Mouse (Mus musculus) lung, adult 2 months (tissue): ENCODE measurements around the gene Cxadr. TPM values are rescaled to one million over a fixed set of nuclear protein-coding genes. Genes with fewer than 3 reads are reported as not detected.
A peak's percentile ranks its signal among the peaks of the same experiment; 100 is the strongest.
"Not testable (repeated sequence)": the region's sequence is repeated elsewhere in the genome, so short reads cannot be mapped to it uniquely, and the experiment has no call there.

Experiments used
- DNase-seq: peaks from one replicate; pipeline ENCODE4 v3.0.0; 2022
- H3K4me1 ChIP-seq: fragments of 200-500 bp; 2 replicates; pipeline ENCODE4 v1.6.1; 2011; ENCODE audit warnings: low read length; ENCODE audit not compliant: control insufficient read depth, insufficient read depth
- H3K4me3 ChIP-seq: fragments of 200-500 bp; replicated peaks from 2 replicates; pipeline ENCODE3; 2011; ENCODE audit warnings: low read depth, mild to moderate bottlenecking, control low read depth, low read length; ENCODE audit errors: extremely low read depth
- CTCF ChIP-seq: fragments of 200-500 bp; IDR thresholded peaks from 2 replicates; pipeline ENCODE4 v1.5.1; 2011; ENCODE audit warnings: mild to moderate bottlenecking, low read length, control low read depth; ENCODE audit not compliant: insufficient read depth
- POLR2A ChIP-seq: fragments of 200-500 bp; IDR thresholded peaks from 2 replicates; pipeline ENCODE4 v1.6.1; 2011; ENCODE audit warnings: low read depth, mild to moderate bottlenecking, control low read depth, low read length, borderline replicate concordance; ENCODE audit errors: extremely low read depth
- WGBS: fragments of 180-500 bp; shearing (Covaris S2); methylation state at CpG from one replicate; pipeline ENCODE4 v1.1.7; 2018; 5-methylcytosine and 5-hydroxymethylcytosine counted together
- polyA plus RNA-seq: library from polyadenylated mRNA; depleted of rRNA; stranded (reverse); fragments of >200 nt; gene quantifications from 2 replicates; pipeline ENCODE4 v1.2.3, GENCODE M21; 2012

Gene Cxadr
- polyA plus RNA-seq, 1 experiment: 37.1 TPM

DNA sequence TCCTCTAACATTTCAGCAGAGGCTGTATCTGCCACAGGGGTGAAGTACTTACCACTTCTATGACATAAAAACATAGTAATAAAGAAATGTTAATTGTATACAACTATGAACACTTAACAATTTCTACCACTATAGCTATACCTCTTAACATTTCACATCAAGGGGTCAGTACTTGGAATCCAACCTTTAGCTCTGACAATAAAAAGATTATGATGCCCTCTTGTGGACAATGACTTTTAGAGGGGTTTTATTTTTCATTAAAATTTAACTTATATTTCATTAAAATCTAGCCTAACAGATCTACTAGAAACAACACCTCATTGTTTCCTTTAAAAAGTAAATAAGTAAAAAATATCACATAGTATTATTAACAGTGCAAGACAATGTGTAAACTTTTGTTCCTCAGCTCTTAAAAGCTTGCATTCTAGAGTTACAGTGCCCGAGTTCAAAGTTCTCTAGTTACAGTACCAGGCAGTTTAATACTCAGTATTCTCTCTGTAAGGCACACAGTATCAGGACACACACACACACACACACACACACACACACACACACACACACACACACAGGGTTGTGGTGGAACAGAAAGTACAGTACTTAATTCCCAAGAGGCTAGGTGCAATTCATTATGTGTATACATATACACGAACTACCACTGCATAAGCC lies 45.5 kb downstream of the Cxadr start:
- H3K4me1 ChIP-seq: peaks cover 3% of the 10 kb centered on the region; the same call in 1 of the 2 replicates
- DNase-seq: no peak
- TF ChIP-seq CTCF: no peak
- TF ChIP-seq POLR2A: no peak
- 78% methylated on average over 2 of the region's 2 CpGs for WGBS
- no peak overlapping the region for H3K4me3 ChIP-seq

DNA sequence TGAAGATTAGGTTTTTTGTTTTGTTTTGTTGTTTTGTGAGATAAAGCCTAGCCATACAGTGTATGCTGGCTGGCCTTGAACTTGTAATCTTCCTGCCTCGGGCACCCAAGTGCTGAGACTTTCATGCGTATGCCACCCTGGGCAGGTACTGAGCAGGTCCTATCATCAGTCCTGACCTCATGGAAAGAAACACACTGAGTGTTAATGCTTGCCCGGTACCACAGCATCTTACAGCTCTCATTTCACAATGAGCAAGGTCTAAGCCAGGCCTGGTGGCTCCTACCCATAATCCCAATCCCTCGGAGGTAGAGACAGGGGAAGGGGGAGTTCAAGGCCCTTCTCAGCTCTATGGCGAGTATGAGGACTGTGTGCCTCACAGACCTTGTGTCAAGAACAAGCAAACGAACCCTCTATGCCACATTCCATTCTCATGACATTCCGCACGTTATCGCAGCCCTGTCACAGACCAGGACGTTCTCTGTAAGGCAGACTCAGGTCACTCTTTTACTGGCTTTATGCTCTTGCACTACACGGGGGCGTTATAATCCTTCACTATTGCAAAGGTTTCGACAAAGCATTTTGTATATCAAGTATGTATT lies 46.1 kb downstream of the Cxadr start:
- TF ChIP-seq CTCF: no peak
- TF ChIP-seq POLR2A: no peak
- H3K4me3 ChIP-seq: no peak overlapping the region
- WGBS: 63% methylated on average over 13 of the region's 13 CpGs
- no peak for DNase-seq
- H3K4me1 ChIP-seq: peaks cover 3% of the 10 kb centered on the region; the same call in 1 of the 2 replicates

DNA sequence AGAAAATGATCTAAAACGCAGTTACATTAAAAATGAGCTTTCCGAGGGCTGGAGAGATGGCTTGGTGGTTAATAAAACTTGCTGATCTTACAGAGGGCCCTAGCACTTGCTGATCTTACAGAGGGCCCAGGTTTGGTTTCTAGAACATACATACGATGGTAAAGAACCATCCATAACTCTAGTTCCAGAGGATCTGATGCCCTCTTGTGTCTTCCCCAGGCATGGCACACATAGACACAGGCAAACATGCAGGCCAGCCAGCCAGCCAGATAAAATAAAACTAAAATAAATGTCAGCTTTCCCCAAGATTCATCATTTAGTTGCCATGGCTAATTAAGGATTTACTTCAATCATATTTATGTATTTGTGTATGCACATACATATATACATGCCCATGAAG lies 56.5 kb downstream of the Cxadr start:
- TF ChIP-seq POLR2A (no peak), CTCF (0 out of 2 replicates have a peak, but pooled peaks have one; percentile 13)
- DNase-seq: no peak
- H3K4me3 ChIP-seq: no peak overlapping the region
- WGBS: 93% methylated on average over 3 of the region's 3 CpGs
- no peaks in the 10 kb centered on the region; the same call in none of the 2 replicates for H3K4me1 ChIP-seq

DNA sequence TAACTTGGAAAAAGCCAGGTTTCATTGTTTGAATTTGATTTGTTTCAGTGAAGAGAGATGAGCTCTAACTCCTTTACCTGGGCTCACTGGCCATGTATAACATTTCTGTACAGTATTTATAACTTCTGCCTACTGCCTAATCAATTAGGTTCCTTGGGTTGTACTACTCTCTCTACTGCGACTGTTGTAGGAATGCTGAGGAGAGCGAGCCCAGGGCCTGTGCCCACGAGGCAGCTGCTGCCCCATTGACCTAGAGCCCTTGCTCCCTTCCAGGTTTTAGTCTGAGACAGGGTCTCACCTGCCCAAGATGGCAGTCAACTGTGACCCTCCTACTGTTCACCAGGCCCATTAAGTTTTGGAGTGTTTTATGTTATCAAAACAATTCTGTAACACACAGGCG lies 60.2 kb downstream of the Cxadr start:
- no peak for DNase-seq
- Histone ChIP-seq H3K4me3 (no peak overlapping the region), H3K4me1 (no peaks in the 10 kb centered on the region; the same call in none of the 2 replicates)
- 80% methylated on average over 4 of the region's 4 CpGs for WGBS
- TF ChIP-seq CTCF (no peak), POLR2A (no peak)

DNA sequence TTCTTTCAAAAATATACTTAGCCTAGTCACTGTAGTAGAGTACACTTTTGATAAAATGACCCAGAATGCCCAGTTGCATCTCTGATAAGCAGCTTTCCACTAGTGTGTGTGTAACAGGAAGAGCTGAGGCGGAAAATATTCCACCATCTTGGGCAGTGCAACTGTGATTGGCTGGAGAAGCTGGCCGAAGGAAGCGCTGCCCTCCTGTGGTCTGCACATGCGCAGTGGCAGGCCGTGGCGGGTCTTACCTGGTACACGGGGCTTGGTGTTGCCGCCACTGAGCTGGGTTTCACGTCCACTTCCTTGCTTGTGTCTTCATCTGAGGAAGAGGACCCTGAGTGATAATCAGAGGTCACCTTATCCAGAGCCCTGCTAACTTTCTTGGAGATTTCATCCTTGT lies 63.3 kb downstream of the Cxadr start:
- not testable (repeated sequence) for DNase-seq, H3K4me3 ChIP-seq, H3K4me1 ChIP-seq
- WGBS: 90% methylated on average over 9 of the region's 9 CpGs

DNA sequence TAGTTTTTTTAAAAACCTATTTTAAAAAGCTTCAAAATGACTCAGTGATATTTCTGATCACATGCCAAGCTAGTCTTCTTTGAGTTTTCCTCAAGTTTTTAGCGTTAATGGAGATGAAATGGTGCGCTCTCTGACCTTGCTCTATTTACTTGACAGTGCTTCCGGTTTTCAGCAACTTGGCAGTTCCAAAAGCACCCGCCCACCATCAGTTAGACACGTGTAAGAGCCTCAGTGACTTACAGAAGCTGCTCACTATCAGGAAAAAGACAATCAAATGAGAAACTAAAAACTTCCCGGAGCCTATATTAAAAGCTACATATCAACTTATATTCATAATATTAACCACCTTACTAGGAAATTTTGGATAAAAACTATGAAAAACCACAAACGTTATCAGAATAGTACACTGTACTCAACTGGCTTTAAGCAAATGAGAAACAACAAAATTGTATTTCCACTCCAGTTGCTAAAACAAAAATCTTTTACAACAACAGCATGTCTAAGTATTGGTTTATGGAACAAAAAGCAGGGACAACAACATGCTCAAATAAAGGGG lies 70.3 kb downstream of the Cxadr start:
- Histone ChIP-seq H3K4me3 (no peak overlapping the region), H3K4me1 (peaks cover 16% of the 10 kb centered on the region)
- no peak for TF ChIP-seq CTCF
- no peak for TF ChIP-seq POLR2A
- WGBS: 28% methylated on average over 7 of the region's 7 CpGs
- DNase-seq: no peak

DNA sequence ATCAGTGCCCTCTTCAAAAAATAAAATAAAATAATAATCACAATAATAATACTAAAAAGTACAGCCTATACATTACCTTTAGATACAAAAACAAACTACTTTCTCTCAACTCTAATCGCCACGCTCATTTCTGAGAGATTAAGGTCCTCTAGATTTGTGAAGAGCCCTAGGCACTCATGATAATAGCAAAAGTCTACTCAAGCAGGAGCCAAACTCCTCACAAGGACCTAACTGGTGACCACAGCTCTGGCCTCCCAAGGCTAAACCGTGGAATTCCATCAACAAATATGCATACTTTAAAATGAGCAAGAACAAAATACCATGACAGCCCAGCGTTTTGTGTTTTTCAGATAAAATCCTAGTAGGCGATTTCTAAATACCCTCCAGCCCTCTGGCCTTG lies 71.5 kb downstream of the Cxadr start:
- 60% methylated on average over 5 of the region's 5 CpGs for WGBS
- no peak for DNase-seq
- no peak overlapping the region for H3K4me3 ChIP-seq
- peaks cover 20% of the 10 kb centered on the region for H3K4me1 ChIP-seq
- TF ChIP-seq CTCF (no peak), POLR2A (no peak)

DNA sequence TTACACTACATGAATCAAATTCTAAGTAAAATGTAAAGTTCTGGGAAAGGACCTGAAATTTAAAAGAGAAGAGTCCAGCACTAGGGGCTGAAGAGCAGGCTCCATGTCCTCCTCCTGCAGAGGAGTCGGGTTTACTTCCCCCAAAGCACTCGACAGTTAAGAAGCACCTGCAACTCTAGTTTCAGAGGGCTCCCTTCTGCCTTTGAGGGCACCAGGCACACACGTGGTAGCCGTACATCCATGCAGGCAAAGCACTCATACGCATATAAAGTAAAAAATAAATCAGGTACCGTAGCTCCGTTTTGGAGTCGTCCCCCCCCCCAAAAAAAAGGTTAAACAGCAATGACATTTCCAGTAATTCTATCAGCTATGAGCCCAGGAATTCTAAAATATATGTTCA lies 72.5 kb downstream of the Cxadr start:
- TF ChIP-seq POLR2A (no peak), CTCF (no peak)
- 55% methylated on average over 8 of the region's 8 CpGs for WGBS
- peaks cover 18% of the 10 kb centered on the region for H3K4me1 ChIP-seq
- no peak overlapping the region for H3K4me3 ChIP-seq
- DNase-seq: no peak

DNA sequence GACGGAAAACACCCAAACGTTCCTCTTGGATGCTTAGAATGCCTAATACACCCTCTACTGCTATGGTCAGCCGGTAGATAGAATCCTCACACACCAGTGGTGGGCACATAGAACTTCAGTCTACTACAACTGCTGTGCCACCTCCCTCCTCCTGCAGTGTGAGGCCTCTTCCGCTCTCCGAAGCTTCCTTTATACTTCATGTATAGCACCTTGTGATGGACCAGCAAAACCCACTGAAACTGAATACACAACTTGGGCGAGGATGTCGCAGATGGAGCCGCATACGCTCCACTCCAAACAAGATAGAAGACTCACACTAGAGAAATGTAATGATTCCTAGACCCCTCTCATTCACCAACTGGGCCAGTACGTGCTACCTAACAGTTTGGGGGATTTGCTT lies 73.9 kb downstream of the Cxadr start:
- Histone ChIP-seq H3K4me3 (peak overlapping the region; percentile 36), H3K4me1 (peaks cover 18% of the 10 kb centered on the region)
- DNase-seq: peak; percentile 32
- 10% methylated on average over 10 of the region's 10 CpGs for WGBS
- TF ChIP-seq POLR2A (0 out of 2 replicates have a peak, but pooled peaks have one; percentile 22), CTCF (no peak)

DNA sequence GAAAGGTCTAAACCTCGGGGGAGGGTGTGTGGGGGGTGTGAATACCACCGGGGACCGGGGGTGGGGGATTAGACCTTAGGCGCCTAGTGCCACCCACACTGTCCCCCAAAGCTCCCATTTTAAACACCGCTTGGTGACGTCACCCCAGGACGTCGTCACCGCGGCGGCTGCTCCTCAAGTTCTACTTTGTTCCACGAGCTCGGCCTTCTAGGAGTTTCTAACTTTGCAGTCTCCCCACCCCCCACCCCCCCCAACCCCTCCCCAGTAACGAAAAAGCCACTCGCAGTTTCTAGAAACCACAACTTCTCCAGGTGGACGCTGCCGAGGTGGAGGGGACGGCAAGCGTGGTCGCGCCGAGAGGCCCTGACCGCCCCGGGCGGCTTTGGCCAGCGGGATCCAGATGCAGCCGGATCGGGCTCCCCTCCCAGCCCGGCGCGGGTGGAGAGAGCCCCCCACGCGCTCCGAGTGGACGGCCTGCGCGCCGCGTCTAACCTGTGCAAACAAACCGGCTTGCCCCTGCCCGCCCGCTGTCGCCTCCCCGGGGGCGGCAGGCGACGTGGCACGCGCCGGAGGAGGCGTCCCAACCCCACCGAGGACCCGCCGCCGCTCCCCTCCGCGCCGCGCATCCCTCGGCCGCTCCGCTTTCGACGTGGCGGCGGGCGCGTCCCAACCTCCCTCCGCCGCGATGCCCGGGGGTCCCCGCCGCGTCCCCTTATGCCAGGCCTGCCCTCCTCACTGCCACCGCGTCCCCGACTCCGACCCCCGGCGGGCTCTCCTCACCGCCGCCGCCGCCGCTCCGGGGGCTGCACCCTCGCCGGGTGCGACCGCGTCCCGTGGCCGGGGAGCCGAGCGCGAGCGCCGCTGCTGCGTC lies 74.8 kb downstream of the Cxadr start:
- WGBS: under 1% methylated on average over 97 of the region's 100 CpGs
- H3K4me3 ChIP-seq: peak overlapping the region; percentile 90
- peak; percentile 18; the same call in 1 of the 2 replicates for TF ChIP-seq POLR2A
- TF ChIP-seq CTCF: no peak
- peak; percentile 65 for DNase-seq
- H3K4me1 ChIP-seq: peaks cover 18% of the 10 kb centered on the region
